Mouse (Mus musculus) liver, postnatal 0 days (tissue): ENCODE results near the gene Cyp8b1. TPM values are rescaled to one million over a fixed set of nuclear protein-coding genes. Genes with fewer than 3 reads are reported as not detected.
A peak's percentile ranks its signal among the peaks of the same experiment; 100 is the strongest.

Experiments
- ATAC-seq: fragments of 200-750 bp; cut with Nextera tagmentation; 2 replicates; pipeline ENCODE4 v1.8.0; 2017; ENCODE audit warnings: mild to moderate bottlenecking, moderate library complexity
- DNase-seq: peaks from one replicate; pipeline ENCODE4 v3.0.0-alpha.2; 2016
- H3K27ac ChIP-seq: fragments of 300-500 bp; sonication (generic); 2 replicates; pipeline ENCODE4 v1.5.1; 2014; ENCODE audit warnings: antibody characterized with exemption, moderate library complexity, mild to moderate bottlenecking, low read depth
- H3K27me3 ChIP-seq: fragments of 300-500 bp; sonication (generic); 2 replicates; pipeline ENCODE4 v1.6.1; 2014; ENCODE audit warnings: low read length, control low read depth, mixed read lengths; ENCODE audit not compliant: insufficient read depth
- H3K36me3 ChIP-seq: fragments of 300-500 bp; sonication (generic); replicated peaks from 2 replicates; pipeline ENCODE4 v1.6.1; 2014; ENCODE audit warnings: mild to moderate bottlenecking, control low read depth, low read length, moderate library complexity, mixed read lengths; ENCODE audit not compliant: insufficient read depth
- H3K4me1 ChIP-seq: fragments of 300-500 bp; sonication (generic); 2 replicates; pipeline ENCODE4 v1.6.1; 2014; ENCODE audit warnings: antibody characterized with exemption, mild to moderate bottlenecking, control low read depth; ENCODE audit not compliant: insufficient read depth
- H3K4me2 ChIP-seq: fragments of 300-500 bp; sonication (generic); 2 replicates; pipeline ENCODE4 v1.6.1; 2014; ENCODE audit warnings: low read depth, mild to moderate bottlenecking, low read length, moderate library complexity, mixed read lengths
- H3K4me3 ChIP-seq: fragments of 300-500 bp; sonication (generic); 2 replicates; pipeline ENCODE4 v1.5.1; 2014; ENCODE audit warnings: low read depth, low read length
- H3K9ac ChIP-seq: fragments of 300-500 bp; sonication (generic); replicated peaks from 2 replicates; pipeline ENCODE4 v1.6.1; 2014; ENCODE audit warnings: mild to moderate bottlenecking, moderate library complexity
- H3K9me3 ChIP-seq: fragments of 300-500 bp; sonication (generic); 2 replicates; pipeline ENCODE4 v1.6.1; 2016; ENCODE audit warnings: mild to moderate bottlenecking, control low read depth, low read length, mixed read lengths
- CTCF ChIP-seq: sonication (generic); IDR thresholded peaks from 2 replicates; pipeline ENCODE4 v1.5.1; 2016; ENCODE audit warnings: antibody characterized with exemption, low read depth
- EP300 ChIP-seq: IDR thresholded peaks from 2 replicates; pipeline ENCODE4 v1.6.1; 2016; ENCODE audit warnings: antibody characterized with exemption, low read depth, mild to moderate bottlenecking
- WGBS: fragments of 180-500 bp; shearing (Covaris S2); extraction: QIAGEN DNeasy Blood & Tissue Kit; methylation state at CpG from one replicate; pipeline ENCODE4 v1.1.7; 2014; ENCODE audit not compliant: insufficient replicate concordance; 5-methylcytosine and 5-hydroxymethylcytosine counted together
- polyA plus RNA-seq: library from polyadenylated mRNA; unstranded; fragments of >200 nt; fragmentation: Nextera tagmentation; extraction: Ambion mirVana; gene quantifications from 2 replicates; pipeline ENCODE4 v1.2.1, GENCODE M21; 2015

Gene Cyp8b1
- polyA plus RNA-seq, 1 experiment from 2014 or later, result 144 TPM

- Histone ChIP-seq H3K4me1 (peaks cover 41% of the 10 kb centered on the region), H3K27ac (peak overlapping the region; percentile 92), H3K4me3 (no peak overlapping the region), H3K4me2 (no peak overlapping the region), H3K9ac (no peak overlapping the region), H3K36me3 (no peaks in the 10 kb centered on the region), H3K9me3 (no peaks in the 10 kb centered on the region), H3K27me3 (no peaks in the 10 kb centered on the region)
- 71% methylated on average over 9 of the region's 9 CpGs for WGBS
- no peak for TF ChIP-seq CTCF
- TF ChIP-seq EP300, result no peak
- ATAC-seq (no peak), DNase-seq (no peak)
Observed at GRCm38 (mm10) chr9:121924901-121925560, 8.9 kb upstream of the Cyp8b1 start.

- H3K27me3 ChIP-seq, result no peaks in the 10 kb centered on the region
- H3K27ac ChIP-seq, result peak overlapping the region; percentile 92
- peaks cover 41% of the 10 kb centered on the region for H3K4me1 ChIP-seq
- H3K36me3 ChIP-seq, result no peaks in the 10 kb centered on the region
- H3K9me3 ChIP-seq, result no peaks in the 10 kb centered on the region
- DNase-seq (no peak), ATAC-seq (peak; percentile 61)
- H3K9ac ChIP-seq, result peak overlapping the region; percentile 44; the same call in 1 of the 2 replicates
- no peak for TF ChIP-seq EP300
- H3K4me3 ChIP-seq, result no peak overlapping the region
- peak overlapping the region; percentile 49 for H3K4me2 ChIP-seq
- WGBS, result 62% methylated on average over 5 of the region's 5 CpGs
Observed at GRCm38 (mm10) chr9:121923906-121924305, 7.8 kb upstream of the Cyp8b1 start.

- Histone ChIP-seq H3K27ac (peak overlapping the region; percentile 92), H3K4me1 (peaks cover 41% of the 10 kb centered on the region), H3K4me2 (peak overlapping the region; percentile 49), H3K36me3 (no peaks in the 10 kb centered on the region), H3K27me3 (no peaks in the 10 kb centered on the region), H3K4me3 (no peak overlapping the region), H3K9ac (peak overlapping the region; percentile 44), H3K9me3 (no peaks in the 10 kb centered on the region)
- ATAC-seq (peak; percentile 84), DNase-seq (no peak)
- TF ChIP-seq CTCF, result no peak
- peak; percentile 64; the same call in 1 of the 2 replicates for TF ChIP-seq EP300
- 52% methylated on average over 8 of the region's 8 CpGs for WGBS
Observed at GRCm38 (mm10) chr9:121923443-121923842, 7.3 kb upstream of the Cyp8b1 start.

- no peaks in the 10 kb centered on the region for H3K36me3 ChIP-seq
- no peaks in the 10 kb centered on the region for H3K9me3 ChIP-seq
- no peak overlapping the region for H3K4me3 ChIP-seq
- no peak overlapping the region for H3K9ac ChIP-seq
- H3K27ac ChIP-seq, result no peak overlapping the region
- H3K27me3 ChIP-seq, result no peaks in the 10 kb centered on the region
- DNase-seq, result peak; percentile 35
- H3K4me1 ChIP-seq, result peaks cover 5% of the 10 kb centered on the region
- 35% methylated on average over 10 of the region's 10 CpGs for WGBS
- H3K4me2 ChIP-seq, result no peak overlapping the region
- ATAC-seq, result no peak
- TF ChIP-seq CTCF, result no peak
- TF ChIP-seq EP300, result no peak
Observed at GRCm38 (mm10) chr9:121919027-121919501, 3.0 kb upstream of the Cyp8b1 start.

GRCm38 (mm10) chr9:121915056-121915455, 1.0 kb downstream of the Cyp8b1 start:
- Histone ChIP-seq H3K4me3 (peak overlapping the region; percentile 38), H3K27me3 (no peaks in the 10 kb centered on the region), H3K4me2 (peak overlapping the region; percentile 60), H3K4me1 (peaks cover 7% of the 10 kb centered on the region; the same call in 1 of the 2 replicates), H3K9ac (peak overlapping the region; percentile 65), H3K27ac (peak overlapping the region; percentile 90), H3K36me3 (no peaks in the 10 kb centered on the region), H3K9me3 (no peaks in the 10 kb centered on the region)
- 75% methylated on average over 10 of the region's 10 CpGs for WGBS
- DNase-seq (no peak), ATAC-seq (no peak)
- TF ChIP-seq CTCF, result no peak
- no peak for TF ChIP-seq EP300

- WGBS, result 64% methylated on average over 8 of the region's 8 CpGs
- no peak for ATAC-seq
- Histone ChIP-seq H3K4me3 (peak overlapping the region; percentile 38), H3K27me3 (no peaks in the 10 kb centered on the region), H3K9me3 (no peaks in the 10 kb centered on the region), H3K4me2 (peak overlapping the region; percentile 60), H3K9ac (peak overlapping the region; percentile 65), H3K27ac (peak overlapping the region; percentile 90), H3K36me3 (no peaks in the 10 kb centered on the region), H3K4me1 (peaks cover 7% of the 10 kb centered on the region; the same call in 1 of the 2 replicates)
- TF ChIP-seq CTCF, result no peak
- no peak for DNase-seq
Observed at GRCm38 (mm10) chr9:121914226-121914757, 1.8 kb downstream of the Cyp8b1 start.
